In genomic region chr17:26113181-26113948, GRCm38 (mm10) we compare ENCODE assay signal across 8 mouse cellular contexts. TPM values are rescaled to one million over a fixed set of nuclear protein-coding genes. Genes with fewer than 3 reads are reported as not detected.
DNase-seq lines count a peak whose midpoint lies in the region; ATAC-seq lines count a peak whose summit lies in the region.

Tmem8 (plus strand) TSS chr17:26113299.

- ATAC-seq in kidney, embryonic 14.5 days (ENCODE audit: low FRiP score, low TSS enrichment), result peak; percentile 73
- peak; percentile 74 for ATAC-seq in liver, embryonic 11.5 days (replicated peaks; ENCODE audit: low FRiP score)
- peak; percentile 58 for ATAC-seq in monocyte, adult 5-6 weeks (replicated peaks; ENCODE audit: insufficient number of reproducible peaks, low FRiP score, low TSS enrichment, poor library complexity, severe bottlenecking)

- no peaks in the 10 kb centered on the region for H3K9me3 ChIP-seq in heart, embryonic 10.5 days
- no peaks in the 10 kb centered on the region for H3K9me3 ChIP-seq in kidney, embryonic 14.5 days (ENCODE audit: control insufficient read depth, low read length)
- no peaks in the 10 kb centered on the region for H3K9me3 ChIP-seq in liver, embryonic 11.5 days (ENCODE audit: control insufficient read depth, low read length)

- H3K4me2 ChIP-seq in kidney, embryonic 14.5 days (replicated peaks; ENCODE audit: low read depth, low read length), result peak within 1 kb of the TSS; percentile 97
- peak within 1 kb of the TSS; percentile 95 for H3K4me2 ChIP-seq in liver, embryonic 11.5 days

- WGBS in heart, embryonic 10.5 days, result under 1% methylated on average over 75 of the region's 75 CpGs
- 1% methylated on average over 67 of the region's 75 CpGs for WGBS in kidney, embryonic 14.5 days
- WGBS in liver, embryonic 11.5 days, result under 1% methylated on average over 74 of the region's 75 CpGs

- no peaks in the 10 kb centered on the region for H3K36me3 ChIP-seq in heart, embryonic 10.5 days
- H3K36me3 ChIP-seq in kidney, embryonic 14.5 days (ENCODE audit: control insufficient read depth, insufficient read depth, low read length), result no peaks in the 10 kb centered on the region
- no peaks in the 10 kb centered on the region for H3K36me3 ChIP-seq in liver, embryonic 11.5 days (ENCODE audit: control insufficient read depth, insufficient read depth, low read length)
- H3K36me3 ChIP-seq in splenic B cell, adult 2 months (ENCODE audit: control insufficient read depth, insufficient read depth, low read length, poor library complexity, severe bottlenecking), result no peaks in the 10 kb centered on the region

- H3K9ac ChIP-seq in kidney, embryonic 14.5 days (ENCODE audit: low read depth, low read length), result peak within 1 kb of the TSS; percentile 69
- H3K9ac ChIP-seq in liver, embryonic 11.5 days (ENCODE audit: low read depth, low read length), result peak within 1 kb of the TSS; percentile 71

- peak within 1 kb of the TSS; percentile 82 for H3K27ac ChIP-seq in heart, embryonic 10.5 days
- H3K27ac ChIP-seq in kidney, embryonic 14.5 days (ENCODE audit: low read depth, low read length), result no peak within 1 kb of the TSS
- no peak within 1 kb of the TSS for H3K27ac ChIP-seq in liver, embryonic 11.5 days (ENCODE audit: low read depth, low read length)

- H3K4me1 ChIP-seq in heart, embryonic 10.5 days, result peaks cover 19% of the 10 kb centered on the region
- H3K4me1 ChIP-seq in kidney, embryonic 14.5 days (ENCODE audit: control insufficient read depth, insufficient read depth, low read length), result peaks cover 10% of the 10 kb centered on the region; the same call in 1 of the 2 replicates
- H3K4me1 ChIP-seq in liver, embryonic 11.5 days (replicated peaks; ENCODE audit: control insufficient read depth, insufficient read depth, low read length), result peaks cover 8% of the 10 kb centered on the region; the same call in 1 of the 2 replicates

- H3K27me3 ChIP-seq in heart, embryonic 10.5 days (ENCODE audit: insufficient read depth, poor library complexity, severe bottlenecking), result peaks cover 82% of the 10 kb centered on the region
- H3K27me3 ChIP-seq in kidney, embryonic 14.5 days (ENCODE audit: control insufficient read depth, insufficient read depth, low read length), result peaks cover 69% of the 10 kb centered on the region
- H3K27me3 ChIP-seq in liver, embryonic 11.5 days (replicated peaks; ENCODE audit: control insufficient read depth, insufficient read depth, low read length), result peaks cover 70% of the 10 kb centered on the region
- no peaks in the 10 kb centered on the region for H3K27me3 ChIP-seq in splenic B cell, adult 2 months (ENCODE audit: control insufficient read depth, insufficient read depth, low read length, poor library complexity, severe bottlenecking)

- peak; percentile 67 to 82 for DNase-seq in urinary bladder, adult 18-20 months (ENCODE audit: low spot score in 2 of 2)
- DNase-seq in urinary bladder, postnatal 10 days (ENCODE audit: low spot score), result no peak
- DNase-seq in embryo, embryonic 9.5 days (ENCODE audit: extremely low spot score), result peak; percentile 73
- peak; percentile 88 for DNase-seq in heart, embryonic 10.5 days (ENCODE audit: low spot score)
- DNase-seq in liver, embryonic 11.5 days (ENCODE audit: low spot score), result peak; percentile 83
- DNase-seq in splenic B cell, adult 2 months (ENCODE audit: low read depth, low spot score), result peak; percentile 84

- peak within 1 kb of the TSS; percentile 90 for H3K4me3 ChIP-seq in heart, embryonic 10.5 days
- H3K4me3 ChIP-seq in kidney, embryonic 14.5 days (ENCODE audit: low read length), result peak within 1 kb of the TSS; percentile 64
- peak within 1 kb of the TSS; percentile 77 for H3K4me3 ChIP-seq in liver, embryonic 11.5 days (ENCODE audit: low read depth, low read length)

RNA-seq across cellular contexts. Expression of gene Tmem8, which starts in this region (rescaled TPM):
- 0.71 and 1.2 TPM in 2 replicates for polyA plus RNA-seq in heart, embryonic 10.5 days (2016; fragmentation: Nextera tagmentation; extraction: Ambion mirVana)
- polyA plus RNA-seq in kidney, embryonic 14.5 days (2014; fragmentation: Nextera tagmentation; extraction: Ambion mirVana), result 2.5 and 2.6 TPM in 2 replicates
- polyA plus RNA-seq in liver, embryonic 11.5 days (2014; fragmentation: Nextera tagmentation; extraction: Ambion mirVana), result 1.6 and 2.1 TPM in 2 replicates
- total RNA-seq in monocyte, adult 5-6 weeks (2017), result 7.4 to 10.9 TPM (median 8.5 TPM) in 3 replicates
